Mouse (Mus musculus) megakaryocyte, embryonic 14.5 days (primary cell): ENCODE results near the gene Diexf. TPM values are rescaled to one million over a fixed set of nuclear protein-coding genes. Genes with fewer than 3 reads are reported as not detected.

Experiments used
- H3K27me3 ChIP-seq: replicated peaks from 2 replicates; pipeline ENCODE3; 2012; ENCODE audit warnings: inconsistent platforms
- H3K36me3 ChIP-seq: replicated peaks from 2 replicates; pipeline ENCODE3; 2012; ENCODE audit warnings: low read length, inconsistent platforms, mixed read lengths
- H3K4me1 ChIP-seq: 2 replicates; pipeline ENCODE4 v1.6.1; 2012; ENCODE audit warnings: inconsistent platforms
- H3K4me3 ChIP-seq: replicated peaks from 2 replicates; pipeline ENCODE3; 2012; ENCODE audit warnings: moderate library complexity, mild to moderate bottlenecking, inconsistent platforms
- H3K9me3 ChIP-seq: 2 replicates; pipeline ENCODE4 v1.6.1; 2012; ENCODE audit warnings: inconsistent platforms
- FLI1 ChIP-seq: IDR thresholded peaks from 2 replicates; pipeline ENCODE4 v1.6.1; 2012; ENCODE audit warnings: low read length, inconsistent platforms, mixed read lengths
- GATA1 ChIP-seq: IDR thresholded peaks from 3 replicates; pipeline ENCODE4 v1.6.1; 2012; ENCODE audit warnings: mixed read lengths, low read length, inconsistent platforms, borderline replicate concordance
- polyA plus RNA-seq: library from polyadenylated mRNA; stranded (reverse); fragments of >175 nt; gene quantifications from 2 replicates; pipeline ENCODE4 v1.2.3, GENCODE M21; 2012; ENCODE audit warnings: low replicate concordance; ENCODE audit not compliant: insufficient read depth

Gene Diexf
- polyA plus RNA-seq, 1 experiment: 0.84 TPM

- H3K36me3 ChIP-seq: no peaks in the 10 kb centered on the region
- H3K27me3 ChIP-seq: peaks cover 19% of the 10 kb centered on the region
- no peaks in the 10 kb centered on the region for H3K9me3 ChIP-seq
- peaks cover 5% of the 10 kb centered on the region for H3K4me1 ChIP-seq
- H3K4me3 ChIP-seq: no peak overlapping the region
- TF ChIP-seq GATA1: no peak
- no peak for TF ChIP-seq FLI1
These were observed 39.7 kb downstream of the Diexf start for GRCm38 (mm10) chr1:193090211-193090871.

GRCm38 (mm10) chr1:193089683-193090082, 40.4 kb downstream of the Diexf start:
- TF ChIP-seq FLI1: no peak
- TF ChIP-seq GATA1: no peak

GRCm38 (mm10) chr1:193089211-193089610, 40.9 kb downstream of the Diexf start:
- H3K4me1 ChIP-seq: peaks cover 5% of the 10 kb centered on the region
- H3K4me3 ChIP-seq: no peak overlapping the region
- no peaks in the 10 kb centered on the region for H3K36me3 ChIP-seq
- H3K9me3 ChIP-seq: no peaks in the 10 kb centered on the region
- peaks cover 22% of the 10 kb centered on the region for H3K27me3 ChIP-seq
- no peak for TF ChIP-seq FLI1
- no peak for TF ChIP-seq GATA1

More at GRCm38 (mm10) chr1:193089683-193090082, 40.4 kb downstream of the Diexf start:
- Histone ChIP-seq H3K4me1 (peaks cover 5% of the 10 kb centered on the region), H3K9me3 (no peaks in the 10 kb centered on the region), H3K27me3 (peaks cover 19% of the 10 kb centered on the region), H3K4me3 (no peak overlapping the region), H3K36me3 (no peaks in the 10 kb centered on the region)

- peaks cover 5% of the 10 kb centered on the region for H3K4me1 ChIP-seq
- H3K36me3 ChIP-seq: no peaks in the 10 kb centered on the region
- H3K4me3 ChIP-seq: no peak overlapping the region
- H3K27me3 ChIP-seq: peaks cover 26% of the 10 kb centered on the region
- no peak for TF ChIP-seq GATA1
- H3K9me3 ChIP-seq: no peaks in the 10 kb centered on the region
These were observed 43.1 kb downstream of the Diexf start for GRCm38 (mm10) chr1:193086842-193087476.

GRCm38 (mm10) chr1:193086111-193086841, 43.8 kb downstream of the Diexf start:
- TF ChIP-seq FLI1 (no peak), GATA1 (no peak)
- H3K4me3 ChIP-seq: no peak overlapping the region
- H3K36me3 ChIP-seq: no peaks in the 10 kb centered on the region
- H3K27me3 ChIP-seq: peaks cover 28% of the 10 kb centered on the region
- H3K4me1 ChIP-seq: peaks cover 5% of the 10 kb centered on the region
- H3K9me3 ChIP-seq: no peaks in the 10 kb centered on the region

- Histone ChIP-seq H3K9me3 (no peaks in the 10 kb centered on the region), H3K4me3 (no peak overlapping the region), H3K27me3 (peaks cover 30% of the 10 kb centered on the region), H3K4me1 (peaks cover 5% of the 10 kb centered on the region), H3K36me3 (no peaks in the 10 kb centered on the region)
- TF ChIP-seq FLI1 (no peak), GATA1 (no peak)
These were observed 44.5 kb downstream of the Diexf start for GRCm38 (mm10) chr1:193085541-193086020.

GRCm38 (mm10) chr1:193084016-193084415, 46.1 kb downstream of the Diexf start:
- Histone ChIP-seq H3K4me3 (no peak overlapping the region), H3K27me3 (peaks cover 26% of the 10 kb centered on the region), H3K4me1 (peaks cover 3% of the 10 kb centered on the region), H3K9me3 (0 out of 2 replicates have a peak, but pooled peaks cover 3% of the 10 kb centered on the region), H3K36me3 (no peaks in the 10 kb centered on the region)
- no peak for TF ChIP-seq GATA1
- TF ChIP-seq FLI1: no peak

- Histone ChIP-seq H3K36me3 (no peaks in the 10 kb centered on the region), H3K9me3 (0 out of 2 replicates have a peak, but pooled peaks cover 3% of the 10 kb centered on the region), H3K4me3 (no peak overlapping the region), H3K27me3 (peaks cover 26% of the 10 kb centered on the region), H3K4me1 (no peaks in the 10 kb centered on the region)
- TF ChIP-seq GATA1 (no peak), FLI1 (no peak)
These were observed 47.0 kb downstream of the Diexf start for GRCm38 (mm10) chr1:193083051-193083450.

GRCm38 (mm10) chr1:193082311-193082921, 47.7 kb downstream of the Diexf start:
- Histone ChIP-seq H3K27me3 (peaks cover 26% of the 10 kb centered on the region), H3K4me1 (no peaks in the 10 kb centered on the region), H3K4me3 (no peak overlapping the region), H3K9me3 (0 out of 2 replicates have a peak, but pooled peaks cover 3% of the 10 kb centered on the region), H3K36me3 (no peaks in the 10 kb centered on the region)
- TF ChIP-seq FLI1: no peak
